Mouse (Mus musculus) erythroblast, adult 5-6 weeks (primary cell): ENCODE data around the gene Ttc21a. TPM values are rescaled to one million over a fixed set of nuclear protein-coding genes. Genes with fewer than 3 reads are reported as not detected.

Source experiments
- ATAC-seq: replicated peaks from 2 replicates; pipeline ENCODE4 v1.8.0; 2016; ENCODE audit warnings: moderate number of reproducible peaks, mild to moderate bottlenecking, moderate TSS enrichment, inconsistent platforms; ENCODE audit not compliant: poor library complexity, low FRiP score, severe bottlenecking
- total RNA-seq, 2 experiments: library from RNA; stranded (forward) in 1 of 2; stranded (reverse) in 1 of 2; fragments of 150-400 nt in 1 of 2; fragments of 200-764, 138-1000 nt in 1 of 2; gene quantifications; 2 replicates each; pipeline versions ENCODE4 v1.2.3 to v1.2.4; 2015 to 2017; ENCODE audit warnings: low replicate concordance in 2 of 2

Gene Ttc21a
- total RNA-seq, 2 experiments from 2014 or later, result 0.77 to 1.2 TPM

DNA sequence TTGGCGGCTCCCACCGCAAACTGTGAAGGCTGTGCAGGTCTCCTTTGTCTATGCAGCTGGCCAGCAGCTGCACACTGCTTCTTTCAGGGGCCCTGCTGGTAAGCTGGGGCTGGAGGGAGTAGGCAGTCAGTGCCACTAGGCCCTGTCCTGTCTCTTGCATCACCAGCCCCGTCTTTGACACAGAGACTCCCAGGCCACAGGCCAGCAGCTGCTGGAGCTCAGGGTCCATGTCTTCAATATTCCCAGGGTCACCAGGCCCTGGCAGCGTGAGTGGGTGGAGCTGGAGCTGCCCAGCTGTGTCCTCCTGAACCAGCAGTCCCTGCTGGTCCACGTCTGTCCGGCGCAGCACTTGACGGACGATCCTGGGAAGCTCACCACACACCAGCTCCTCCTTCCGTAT lies 79.5 kb downstream of the Ttc21a start:
- no peak for ATAC-seq

Other genes with a start within 250 kb of the Ttc21a start
- not detected in 2 replicates for gene Scn10a, start 218.3 kb upstream of the Ttc21a start, total RNA-seq (2015; ENCODE audit: low replicate concordance)
- not detected in 2 replicates for gene Scn10a, start 218.3 kb upstream of the Ttc21a start, total RNA-seq (2017; ENCODE audit: low replicate concordance)
- not detected in 2 replicates for gene Scn11a, start 112.2 kb upstream of the Ttc21a start, total RNA-seq (2015; ENCODE audit: low replicate concordance)
- not detected in 2 replicates for gene Scn11a, start 112.2 kb upstream of the Ttc21a start, total RNA-seq (2017; ENCODE audit: low replicate concordance)
- 31.3 and 85.3 TPM in 2 replicates for gene Wdr48, start 42.7 kb upstream of the Ttc21a start, total RNA-seq (2015; ENCODE audit: low replicate concordance)
- gene Wdr48, start 42.7 kb upstream of the Ttc21a start, total RNA-seq (2017; ENCODE audit: low replicate concordance), result 23.1 and 25.5 TPM in 2 replicates
- 1.0 and 3.5 TPM in 2 replicates for gene Gorasp1, start within 50 bp of the Ttc21a start, total RNA-seq (2015; ENCODE audit: low replicate concordance)
- gene Gorasp1, start within 50 bp of the Ttc21a start, total RNA-seq (2017; ENCODE audit: low replicate concordance), result 0.56 and 2.7 TPM in 2 replicates
- gene Csrnp1, start 47.1 kb downstream of the Ttc21a start, total RNA-seq (2015; ENCODE audit: low replicate concordance), result 2.7 and 2.9 TPM in 2 replicates
- gene Csrnp1, start 47.1 kb downstream of the Ttc21a start, total RNA-seq (2017; ENCODE audit: low replicate concordance), result 1.4 and 3.2 TPM in 2 replicates
- gene Xirp1, start 86.0 kb downstream of the Ttc21a start, total RNA-seq (2015; ENCODE audit: low replicate concordance), result not detected in 2 replicates
- gene Xirp1, start 86.0 kb downstream of the Ttc21a start, total RNA-seq (2017; ENCODE audit: low replicate concordance), result not detected in 2 replicates
- gene Cx3cr1, start 132.3 kb downstream of the Ttc21a start, total RNA-seq (2015; ENCODE audit: low replicate concordance), result 6.7 and 7.3 TPM in 2 replicates
- gene Cx3cr1, start 132.3 kb downstream of the Ttc21a start, total RNA-seq (2017; ENCODE audit: low replicate concordance), result 8.8 and 13.7 TPM in 2 replicates
- not detected in 2 replicates for gene Ccr8, start 154.5 kb downstream of the Ttc21a start, total RNA-seq (2015; ENCODE audit: low replicate concordance)
- gene Ccr8, start 154.5 kb downstream of the Ttc21a start, total RNA-seq (2017; ENCODE audit: low replicate concordance), result not detected in 2 replicates
- gene Slc25a38, start 172.8 kb downstream of the Ttc21a start, total RNA-seq (2015; ENCODE audit: low replicate concordance), result 79.7 and 177 TPM in 2 replicates
- 230 and 266 TPM in 2 replicates for gene Slc25a38, start 172.8 kb downstream of the Ttc21a start, total RNA-seq (2017; ENCODE audit: low replicate concordance)
- gene Rpsa, start 190.1 kb downstream of the Ttc21a start, total RNA-seq (2015; ENCODE audit: low replicate concordance), result 532 and 535 TPM in 2 replicates
- 872 and 875 TPM in 2 replicates for gene Rpsa, start 190.1 kb downstream of the Ttc21a start, total RNA-seq (2017; ENCODE audit: low replicate concordance)
- not detected in 2 replicates for gene Mobp, start 212.1 kb downstream of the Ttc21a start, total RNA-seq (2015; ENCODE audit: low replicate concordance)
- not detected in 2 replicates for gene Mobp, start 212.1 kb downstream of the Ttc21a start, total RNA-seq (2017; ENCODE audit: low replicate concordance)